Mouse (Mus musculus) megakaryocyte, embryonic 14.5 days (primary cell): Measurements from ENCODE around the gene Egfr.

Experiments used
- FLI1 ChIP-seq: IDR thresholded peaks from 2 replicates; pipeline ENCODE4 v1.6.1; 2012; ENCODE audit warnings: low read length, inconsistent platforms, mixed read lengths
- GATA1 ChIP-seq: IDR thresholded peaks from 3 replicates; pipeline ENCODE4 v1.6.1; 2012; ENCODE audit warnings: mixed read lengths, low read length, inconsistent platforms, borderline replicate concordance

- TF ChIP-seq GATA1 (no peak), FLI1 (no peak)
Observed at GRCm38 (mm10) chr11:16735083-16735644, 16.8 kb upstream of the Egfr start.
